Mouse (Mus musculus): ENCODE measurements around the gene Ttc29.

DNA sequence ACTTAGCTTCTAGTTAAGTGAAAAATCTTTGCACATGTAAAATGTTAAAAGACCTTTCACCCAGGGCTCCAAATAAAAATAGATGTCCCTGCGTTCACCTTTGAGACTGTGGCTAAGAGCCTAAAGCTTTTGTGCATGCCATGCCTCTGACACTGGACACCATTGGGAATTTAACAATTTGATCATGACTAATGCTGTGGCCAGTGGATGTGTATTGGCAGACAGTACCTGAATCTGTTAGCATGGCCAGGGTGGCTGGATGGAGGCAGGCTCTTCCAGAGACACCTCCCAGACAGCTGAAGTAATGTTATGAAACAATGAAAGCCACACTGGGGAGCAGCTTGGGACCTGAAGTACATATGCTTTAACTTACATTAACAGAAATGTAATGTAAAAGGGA, 229.7 kb downstream of the Ttc29 start:
- TF ChIP-seq EP300 (IDR thresholded peaks at IDR 0.05; ENCODE audit: low read depth) (no peak), CTCF (IDR thresholded peaks at IDR 0.05; ENCODE audit: low read depth) (no peak)
